Mouse (Mus musculus) cerebellum, adult 11 months (tissue): Measurements from ENCODE around the gene Abr.

Experiments
- DNase-seq: peaks from one replicate; pipeline ENCODE4 v3.0.0; 2022

The Abr gene

DNA sequence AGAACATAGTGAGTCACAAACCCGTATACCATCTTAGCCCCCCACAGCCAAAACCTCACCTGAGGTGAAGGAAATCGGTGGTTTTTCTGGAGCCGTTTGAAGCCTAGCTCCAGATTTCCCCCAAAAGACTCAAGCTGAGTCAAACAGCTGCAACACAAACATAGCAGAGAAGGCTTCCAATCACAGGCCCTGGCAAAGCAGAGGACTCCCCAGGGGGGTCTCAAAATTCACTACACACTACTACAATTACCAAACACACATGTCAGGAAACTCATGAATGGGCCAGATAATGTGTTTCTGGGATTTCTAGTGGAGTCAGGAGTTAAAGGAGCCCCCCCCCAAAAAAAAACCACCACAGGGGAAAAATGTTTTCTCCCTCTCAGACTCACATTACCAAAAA lies 56.0 kb downstream of the Abr start:
- DNase-seq = no peak

DNA sequence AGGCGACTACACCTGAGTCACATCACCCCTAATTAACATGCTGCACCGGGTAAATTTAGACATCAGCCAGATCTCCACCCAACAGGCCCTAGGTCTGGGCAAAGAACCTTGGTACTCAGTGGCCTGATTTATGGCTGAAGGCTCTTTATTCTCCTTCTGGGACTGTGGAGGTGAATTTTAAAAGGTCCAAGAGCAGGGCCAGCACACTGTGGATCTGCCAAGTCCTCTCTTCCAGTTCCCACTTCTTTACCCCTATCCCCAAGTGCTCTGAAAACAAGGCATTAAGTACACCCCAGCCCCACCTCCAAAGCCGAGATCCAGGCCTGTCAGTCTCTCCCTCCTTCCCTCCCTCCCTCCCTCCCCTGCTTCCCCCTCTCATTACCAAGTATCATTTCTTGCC lies 59.5 kb downstream of the Abr start:
- DNase-seq = no peak

DNA sequence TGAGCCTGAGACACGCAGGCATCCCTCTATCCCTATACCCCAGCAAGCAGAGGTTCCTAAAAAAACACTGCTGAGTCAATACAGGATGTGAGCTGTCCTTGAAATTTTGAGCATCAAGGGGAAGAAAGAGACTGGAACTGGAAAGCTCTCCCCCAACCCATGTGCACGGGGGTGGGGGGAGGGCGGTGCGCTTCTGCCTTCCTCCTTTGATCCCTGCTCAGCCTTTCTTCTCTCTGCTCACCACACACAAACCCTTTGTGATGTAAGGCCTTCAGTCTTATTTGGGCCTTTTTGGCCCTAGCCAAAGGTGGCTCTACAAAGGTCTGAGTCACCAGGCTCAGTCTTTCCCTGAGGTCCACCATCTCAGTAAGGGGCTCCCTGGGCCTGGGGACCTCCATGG lies 59.9 kb downstream of the Abr start:
- DNase-seq = no peak

DNA sequence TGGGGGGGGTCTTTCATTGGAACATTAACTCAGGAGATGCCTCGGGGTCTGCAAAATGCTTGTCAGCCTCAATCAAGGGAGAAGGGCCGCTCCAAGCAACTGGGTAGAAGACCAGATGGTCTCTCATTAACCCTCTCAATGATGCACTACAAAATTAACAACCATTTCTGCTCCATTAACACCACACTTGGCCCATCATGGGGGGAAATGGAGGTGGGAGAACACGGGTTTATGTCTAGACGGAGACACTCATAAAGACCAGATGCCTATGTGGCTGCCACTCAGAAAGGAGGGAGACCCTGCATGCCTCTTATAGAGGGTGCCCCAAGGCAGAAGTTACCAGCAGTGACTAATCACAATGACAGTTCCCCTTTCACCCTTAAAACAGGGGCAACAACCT lies 64.3 kb downstream of the Abr start:
- no peak for DNase-seq

DNA sequence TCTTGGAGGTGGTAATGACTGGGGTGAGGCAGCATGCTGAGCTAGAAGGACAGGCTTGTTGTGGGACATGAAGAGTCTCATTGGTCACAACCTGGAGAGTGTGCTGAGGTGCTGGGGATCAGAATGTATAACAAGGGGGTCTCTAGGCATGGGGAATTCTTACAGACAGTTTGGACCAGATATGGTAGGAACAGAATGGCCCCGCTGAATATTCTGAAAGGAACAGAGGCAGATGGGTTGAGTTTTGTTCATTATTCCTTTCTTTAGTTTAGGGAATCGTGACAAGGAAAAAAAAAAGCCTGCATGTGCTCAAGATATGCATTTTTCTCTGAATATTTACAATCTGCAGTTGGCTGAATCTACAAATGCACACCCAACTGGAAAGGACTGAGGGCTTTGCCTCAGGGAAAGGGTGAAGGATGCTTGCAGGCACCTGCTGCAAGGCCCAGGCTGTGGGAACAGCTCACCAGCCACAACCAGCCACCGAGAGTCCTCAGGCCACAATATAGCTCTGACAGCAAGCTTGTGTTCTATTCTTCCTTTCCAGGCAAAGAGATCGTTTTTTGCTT lies 73.9 kb downstream of the Abr start:
- DNase-seq = no peak

DNA sequence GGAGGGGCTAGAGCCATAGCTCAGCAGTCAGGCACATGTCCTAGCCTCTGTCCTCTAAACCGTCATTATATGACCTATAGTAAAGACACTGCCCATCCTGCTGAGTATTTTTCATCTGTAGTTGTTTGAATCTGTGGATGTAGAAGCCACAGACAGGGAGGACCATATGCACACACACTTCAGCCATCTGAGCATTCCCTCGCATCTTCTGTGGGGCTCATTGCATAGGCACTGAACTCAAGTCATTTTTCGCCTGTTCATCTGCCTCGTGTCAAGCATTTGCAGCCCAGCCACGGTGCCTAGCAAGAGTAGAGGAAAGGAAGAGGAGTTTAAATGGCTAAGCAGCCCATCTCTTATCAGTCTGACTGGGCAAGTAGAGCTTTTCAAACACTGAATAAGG lies 74.7 kb downstream of the Abr start:
- DNase-seq = no peak

DNA sequence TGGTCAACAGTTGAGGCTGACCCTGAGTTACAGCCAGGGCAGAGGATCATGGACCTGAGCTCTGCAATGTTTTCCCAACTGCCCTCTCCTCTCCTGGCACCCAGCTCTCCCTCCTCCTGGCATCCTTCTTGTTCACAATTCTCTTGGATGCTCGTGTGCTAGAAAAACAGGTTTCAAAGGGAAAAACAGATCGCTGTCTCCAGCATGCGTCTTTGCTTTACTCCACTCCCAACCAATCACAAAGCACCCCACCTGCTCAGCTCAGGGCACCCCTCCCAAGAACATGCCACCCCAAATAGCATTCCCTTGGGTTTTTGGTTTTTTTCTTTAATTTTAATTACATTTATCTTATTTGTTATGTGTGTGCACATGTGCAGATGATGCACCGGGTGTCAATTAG lies 75.7 kb downstream of the Abr start:
- DNase-seq = no peak

DNA sequence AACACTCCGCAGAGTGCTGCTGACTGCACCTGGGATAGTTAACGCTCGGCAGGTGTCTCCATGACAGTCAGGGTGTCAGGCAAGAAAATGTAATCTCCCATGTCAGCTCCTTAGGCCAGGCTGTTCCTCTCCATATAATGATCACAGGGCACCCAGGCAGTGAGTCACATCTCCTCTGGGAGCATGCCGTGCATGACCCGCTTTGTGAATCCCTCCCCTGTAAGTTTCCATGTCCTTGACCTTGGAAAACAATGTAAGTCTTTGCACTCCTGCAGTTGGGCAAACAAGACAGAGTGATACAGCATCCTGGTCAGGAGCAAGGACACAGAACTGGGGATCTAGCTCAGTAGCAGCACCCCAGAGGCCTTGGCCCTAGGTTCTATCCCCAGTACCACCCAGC lies 78.8 kb downstream of the Abr start:
- no peak for DNase-seq

DNA sequence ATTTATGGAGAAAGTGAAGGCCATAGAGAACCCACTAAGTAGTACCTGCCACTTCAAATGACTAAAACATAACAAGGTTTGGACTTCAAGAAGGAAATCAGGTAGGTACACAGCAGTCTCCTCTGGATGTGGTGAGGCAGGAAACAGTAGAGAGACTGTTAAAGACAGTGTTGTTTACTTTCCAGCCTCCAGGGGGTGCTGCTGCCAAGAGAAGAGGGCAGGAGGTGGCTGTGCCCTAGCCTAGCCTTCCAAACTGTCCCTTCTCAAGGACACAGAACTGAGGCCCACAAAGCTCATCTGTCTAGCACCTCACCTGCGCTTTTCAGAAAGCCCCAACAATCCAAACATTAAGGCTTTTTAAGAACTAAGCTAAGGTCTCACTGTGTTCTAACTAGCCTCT lies 81.1 kb downstream of the Abr start:
- peak; percentile 44 for DNase-seq

DNA sequence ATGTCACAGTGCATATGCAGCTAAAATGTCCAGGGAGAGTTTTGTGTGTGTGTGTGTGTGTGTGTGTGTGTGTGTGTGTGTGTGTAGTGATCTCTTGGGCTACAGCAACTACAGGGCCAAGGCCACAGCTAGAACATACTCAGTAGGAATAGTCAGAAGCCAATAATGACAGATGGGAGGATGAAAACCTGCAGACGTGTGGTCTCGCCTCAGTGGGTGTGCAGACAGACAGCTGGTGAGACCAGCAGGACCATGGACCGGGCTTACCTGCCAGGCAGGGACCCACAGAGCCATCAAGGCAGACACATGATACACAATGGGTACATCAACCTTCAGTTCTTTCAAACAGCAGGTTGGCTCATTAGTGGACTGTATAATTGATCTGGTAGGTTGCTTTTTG lies 84.7 kb downstream of the Abr start:
- DNase-seq = peak; percentile 64

DNA sequence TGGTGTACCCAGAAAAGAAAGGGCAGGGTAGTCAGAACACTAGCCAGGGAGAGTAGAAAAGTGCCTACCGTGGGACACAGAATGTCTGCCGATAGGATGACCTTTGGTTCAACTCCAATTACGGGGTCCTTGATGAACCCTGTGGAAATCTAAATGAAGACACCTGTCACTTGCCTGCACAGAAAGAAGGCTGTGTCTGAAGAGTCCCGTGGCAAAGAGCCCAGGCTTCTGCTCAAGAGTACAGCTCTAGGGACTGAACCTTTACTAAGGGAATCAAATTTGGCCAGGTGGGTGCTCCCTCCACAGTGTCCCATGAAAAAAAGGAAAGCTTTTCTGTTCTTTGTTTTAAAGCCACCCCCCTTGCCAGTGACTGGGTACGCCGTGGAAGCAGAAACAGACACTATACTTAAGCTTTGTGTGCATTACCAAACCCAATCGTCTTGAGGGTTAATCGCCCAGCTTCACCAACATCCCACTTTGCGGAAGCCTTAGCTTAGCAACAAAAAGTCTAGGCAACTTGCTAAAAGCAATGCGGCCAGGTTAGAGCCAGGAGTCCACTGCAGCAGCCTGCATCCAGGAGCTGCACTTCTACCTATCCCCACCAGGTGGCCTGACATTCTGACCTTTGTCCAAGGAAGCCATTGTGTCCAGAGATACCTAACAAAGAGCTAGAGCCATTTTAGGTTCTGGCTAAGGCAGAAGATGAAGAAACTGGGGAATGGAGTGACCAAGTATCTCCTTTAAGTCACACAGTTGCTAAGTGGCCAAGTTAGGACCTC lies 85.3 kb downstream of the Abr start:
- peak; percentile 16 for DNase-seq

DNA sequence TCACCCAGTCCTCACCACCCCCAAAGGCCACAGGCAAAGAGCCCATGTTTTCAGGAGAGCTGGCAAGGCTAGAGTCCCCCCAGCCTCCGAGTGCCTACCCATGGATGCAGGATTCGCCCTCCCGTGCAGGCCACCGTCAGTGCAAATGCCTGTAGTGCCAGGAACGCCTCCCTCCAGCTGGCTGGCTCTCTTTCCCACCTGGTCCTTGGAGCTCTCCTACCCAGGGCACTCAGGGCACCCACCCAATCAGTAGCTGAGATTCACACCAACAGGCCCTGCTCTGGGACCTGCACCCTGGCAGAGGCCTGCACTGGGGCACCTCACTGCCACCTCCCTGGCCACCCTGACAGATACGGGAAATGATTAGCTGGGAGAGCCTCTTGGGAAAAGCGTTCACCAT lies 90.1 kb downstream of the Abr start:
- DNase-seq = no peak

DNA sequence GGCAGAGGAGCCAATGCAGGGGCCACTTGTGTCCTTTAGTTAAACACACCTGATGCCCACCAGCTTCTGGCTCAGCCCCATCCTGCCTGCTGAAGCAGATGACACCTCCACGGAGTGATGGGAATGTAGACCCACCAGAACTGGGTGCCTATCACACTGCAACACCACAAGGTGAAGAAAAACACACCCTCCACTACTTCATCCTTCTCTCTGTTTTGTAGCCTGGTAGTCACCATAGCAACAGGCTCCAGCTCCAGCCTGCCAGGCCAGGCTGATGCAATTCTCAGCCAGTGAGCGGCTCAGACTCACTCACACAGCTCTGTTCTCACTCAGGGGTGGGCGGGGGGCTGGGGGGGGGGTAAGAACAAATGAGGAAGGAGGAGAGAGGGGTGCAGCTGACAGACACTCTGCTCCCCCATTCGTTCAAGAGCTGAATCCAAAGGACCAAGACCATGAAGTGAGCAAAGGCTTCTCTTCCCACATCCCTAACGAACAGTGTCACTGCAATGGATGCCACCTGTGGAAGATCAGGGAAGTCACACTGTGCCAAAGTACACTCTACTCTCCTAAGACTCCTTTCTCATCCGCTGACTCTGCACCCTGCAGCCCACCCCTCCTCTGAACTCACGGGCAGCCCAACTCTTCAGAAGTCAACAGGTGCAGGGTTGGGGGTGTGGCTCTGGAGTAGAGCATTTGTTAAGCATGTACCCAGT lies 91.0 kb downstream of the Abr start:
- DNase-seq = no peak

DNA sequence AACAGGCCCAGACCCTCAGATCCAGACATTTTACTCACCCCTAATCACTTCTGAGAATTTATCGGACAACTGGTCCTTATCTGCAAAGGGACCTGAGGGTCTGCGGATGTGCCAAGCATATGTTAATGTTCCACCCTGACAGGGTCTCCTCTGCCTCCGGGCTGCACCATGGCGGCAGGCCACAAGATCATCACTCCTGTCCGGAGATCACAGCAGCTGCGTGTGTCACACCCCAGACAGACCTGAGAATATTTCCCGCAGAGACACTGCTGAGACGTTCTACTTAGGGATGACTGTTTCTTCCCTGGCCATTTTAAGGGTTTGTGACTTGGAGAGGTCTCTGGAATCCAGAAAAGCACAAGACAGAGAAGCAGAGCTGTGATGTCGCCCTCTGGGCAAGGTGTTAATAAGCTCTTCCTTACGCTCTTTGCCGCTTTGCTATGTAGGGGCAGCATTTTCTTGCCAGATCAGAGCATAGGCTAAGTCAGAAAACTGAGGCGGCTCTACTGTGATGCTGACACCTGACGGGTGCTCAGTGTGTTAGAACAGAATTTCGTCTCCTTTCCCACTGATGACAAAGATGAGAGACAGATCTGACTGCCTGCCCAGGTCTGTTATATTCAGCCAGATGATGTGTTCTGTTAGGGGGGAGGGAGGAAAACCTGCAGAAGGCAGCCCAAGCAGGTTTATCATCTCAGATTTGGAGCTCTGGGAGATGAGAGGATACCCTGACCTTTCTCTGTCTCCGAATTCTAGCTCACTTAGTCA lies 91.8 kb downstream of the Abr start:
- no peak for DNase-seq

DNA sequence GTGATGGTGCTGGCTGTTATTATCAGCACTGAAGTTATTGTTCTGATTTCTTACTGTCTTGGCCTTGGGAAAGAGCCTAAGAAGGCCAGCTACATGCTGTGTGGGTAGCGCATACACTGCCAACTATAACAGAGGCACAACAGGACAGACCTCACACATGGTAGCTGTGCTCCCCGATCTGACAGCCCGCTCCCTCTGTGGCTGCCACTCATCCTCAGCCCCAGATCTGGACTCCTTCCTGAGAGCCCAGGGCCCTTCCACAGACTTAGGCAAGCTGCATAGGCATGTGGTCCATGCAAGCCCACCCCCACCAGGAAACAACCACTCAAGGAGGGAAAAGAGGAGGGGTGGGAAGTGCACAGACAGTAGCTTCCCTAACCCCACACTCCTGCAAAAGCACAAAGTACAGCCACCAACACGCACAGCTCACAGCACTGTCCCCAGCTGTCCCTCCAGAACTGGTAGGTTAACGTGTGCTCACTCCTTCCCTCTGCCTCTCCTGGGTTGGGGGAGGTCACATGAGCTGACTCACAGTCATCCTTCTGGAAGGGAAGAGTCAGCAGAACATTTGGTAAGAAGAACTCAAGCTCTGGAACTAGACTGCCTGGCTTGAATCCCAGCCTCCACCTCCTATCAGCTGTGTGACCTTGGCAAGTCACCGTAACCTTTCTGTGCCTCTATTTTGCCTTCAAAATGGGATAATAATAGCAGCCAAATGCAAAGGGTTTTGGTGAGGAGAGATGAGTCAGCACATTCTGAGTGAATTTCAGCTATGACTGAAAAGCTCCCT lies 92.6 kb downstream of the Abr start:
- no peak for DNase-seq

DNA sequence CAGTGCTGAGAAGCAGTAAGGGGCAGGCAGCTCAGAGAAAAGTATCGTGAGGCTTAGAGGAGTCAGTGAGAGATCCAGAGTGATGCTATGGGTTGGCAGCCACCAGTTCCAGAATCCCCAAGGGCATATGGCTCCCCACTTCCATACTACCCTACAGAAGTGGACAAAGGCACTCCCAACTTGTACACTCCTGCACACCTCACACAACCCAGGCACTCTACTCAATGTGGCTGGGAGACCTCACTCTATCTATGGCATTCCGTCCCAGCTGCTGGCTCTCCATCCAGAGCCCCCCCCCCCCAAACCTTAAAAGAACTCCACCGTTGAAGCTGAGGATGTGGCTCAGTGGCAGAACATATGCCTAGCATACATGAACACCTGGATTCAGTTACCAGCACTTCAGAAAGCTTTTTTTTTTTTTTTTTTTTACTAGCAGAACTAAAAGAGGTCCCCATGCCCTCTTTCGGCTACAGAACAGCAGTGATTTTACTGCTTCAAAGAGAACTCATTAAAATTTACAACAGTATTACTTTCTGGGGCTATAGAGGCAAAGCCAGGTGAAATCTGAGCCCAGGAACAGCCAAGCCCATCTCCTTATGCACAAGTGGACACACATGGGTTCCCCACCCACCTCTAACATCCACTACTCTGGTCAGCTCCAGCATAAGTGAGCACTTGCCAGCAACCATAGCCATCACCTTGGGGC lies 96.3 kb downstream of the Abr start:
- DNase-seq = no peak

DNA sequence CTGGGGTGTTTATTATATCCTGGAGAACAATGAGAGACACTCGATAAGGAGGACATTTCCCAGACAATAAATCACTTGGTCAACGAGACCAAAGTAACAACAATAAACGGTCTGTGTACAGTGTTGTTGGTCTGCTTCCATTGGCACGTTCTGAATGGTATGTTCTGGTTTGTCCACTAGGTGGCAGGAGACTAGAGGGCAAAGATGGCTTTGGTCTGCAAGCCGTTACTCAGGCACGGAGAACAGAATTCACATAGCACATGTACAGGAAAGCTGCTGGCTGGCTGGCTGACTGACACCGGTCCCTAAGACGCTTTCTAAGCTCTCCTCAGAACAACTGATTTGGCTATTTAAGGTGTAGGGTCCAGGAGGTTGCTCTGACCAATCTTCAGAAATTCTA lies 97.2 kb downstream of the Abr start:
- DNase-seq = peak; percentile 59

DNA sequence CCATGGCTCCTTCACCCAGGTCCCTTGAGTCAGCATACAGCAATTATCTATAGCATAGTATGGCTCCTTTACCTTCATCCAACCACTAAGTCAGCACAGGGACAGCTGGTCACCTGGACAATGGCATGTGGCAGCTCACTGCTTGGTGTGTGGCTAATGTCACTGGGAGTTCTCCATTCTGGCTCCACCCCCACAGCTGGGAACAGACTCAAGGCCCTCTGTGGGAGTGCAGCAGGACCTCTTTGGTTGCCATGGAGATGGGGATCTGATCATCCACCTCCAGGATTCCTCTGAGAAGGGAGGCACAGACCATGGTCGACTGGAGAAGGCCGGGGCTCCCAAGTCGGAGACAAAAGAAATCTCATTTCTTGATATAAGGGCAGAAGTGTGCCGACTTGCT lies 98.8 kb downstream of the Abr start:
- no peak for DNase-seq

DNA sequence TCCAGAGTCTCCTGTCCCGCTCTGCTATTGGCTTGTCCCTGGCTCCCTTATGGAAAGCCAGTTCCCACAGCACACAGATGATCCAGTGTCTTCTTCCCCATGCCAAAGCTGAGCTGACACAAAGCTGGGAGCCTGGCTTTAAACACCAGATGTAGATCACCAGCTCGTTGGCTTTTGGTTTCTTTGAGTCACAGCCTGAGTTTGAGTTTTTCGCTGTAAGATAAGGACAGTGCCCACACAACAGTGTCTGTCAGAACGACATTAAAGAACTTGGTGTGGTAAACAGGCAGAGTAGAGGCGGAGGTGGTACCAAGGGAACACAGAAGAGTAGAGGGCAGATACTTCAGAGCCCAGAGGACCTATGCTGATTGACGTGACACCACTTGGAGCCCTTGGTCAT lies 101.2 kb downstream of the Abr start:
- DNase-seq = no peak

DNA sequence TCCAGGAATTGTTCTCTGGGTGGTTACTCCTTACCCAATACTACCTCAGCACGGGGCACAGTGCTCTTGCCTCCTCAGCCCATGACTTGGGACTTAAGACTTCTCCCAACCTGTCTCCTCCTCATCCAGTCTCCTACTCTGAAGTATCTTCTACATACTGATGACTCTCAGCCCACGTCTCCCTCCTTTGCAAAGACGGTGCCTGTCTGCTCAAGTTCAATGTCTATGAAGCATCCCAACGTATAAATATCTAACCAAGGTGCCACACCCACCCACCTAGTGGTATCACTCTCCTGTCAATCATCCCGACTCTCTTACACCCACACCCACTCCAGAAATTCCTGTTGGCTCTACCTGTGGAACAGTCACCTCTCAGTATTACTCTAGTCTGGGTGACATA lies 103.5 kb downstream of the Abr start:
- no peak for DNase-seq

DNA sequence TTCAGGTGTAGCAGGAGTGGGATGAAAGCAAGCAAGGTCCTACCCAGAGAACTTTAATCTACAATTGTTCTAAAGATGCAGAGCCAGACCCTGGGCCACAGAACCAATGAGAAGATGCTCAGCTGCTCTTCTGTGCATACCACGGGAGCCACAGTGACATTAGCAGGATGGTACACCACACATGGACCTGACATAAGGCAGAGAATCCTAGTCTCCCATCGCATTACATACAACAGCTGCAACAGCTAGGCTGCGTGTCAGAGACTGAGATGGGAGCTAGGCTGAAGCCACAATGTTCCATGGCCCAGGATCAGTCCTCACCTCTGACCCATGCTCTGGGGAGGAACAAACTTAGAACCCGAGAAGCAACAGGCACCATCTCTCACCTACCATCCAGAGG lies 104.0 kb downstream of the Abr start:
- no peak for DNase-seq

DNA sequence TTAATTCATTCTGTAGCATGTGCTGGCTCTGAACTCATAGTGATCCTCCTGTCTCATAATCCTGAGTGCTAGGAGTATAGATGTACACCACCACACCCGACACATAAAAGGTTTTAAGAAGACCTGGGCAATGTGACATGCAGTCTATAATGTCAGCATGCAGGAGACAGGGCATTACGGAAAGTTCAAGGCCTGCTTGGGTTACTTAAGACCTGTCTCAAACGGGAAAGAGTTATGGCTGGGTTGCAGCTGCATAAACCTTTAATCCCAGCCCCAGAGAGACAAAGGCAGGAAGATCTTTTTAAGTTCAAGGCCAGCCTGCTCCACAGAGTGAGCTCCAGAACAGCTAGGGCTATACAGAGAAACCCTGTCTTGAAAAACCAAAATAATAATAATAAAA lies 105.2 kb downstream of the Abr start:
- DNase-seq = no peak
